In the genomic region with DNA sequence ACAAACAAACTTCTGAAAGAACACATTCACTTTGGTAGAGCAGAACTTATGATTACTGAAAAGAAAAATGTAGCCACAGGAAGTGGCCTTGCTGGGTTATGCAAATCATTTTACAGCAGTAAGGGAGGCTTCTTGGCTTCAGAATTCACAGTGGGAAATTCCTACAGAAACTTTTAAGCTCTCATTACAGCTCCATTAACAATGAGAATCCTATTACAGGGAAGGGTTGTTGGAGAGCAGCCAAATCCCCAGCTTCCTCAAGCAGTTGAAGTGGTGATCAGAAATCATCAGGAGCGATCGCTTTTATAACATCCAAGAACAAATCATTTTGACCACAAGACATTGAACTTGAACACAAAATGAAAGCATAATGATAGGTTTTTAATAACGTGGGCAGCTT, we compare ENCODE assay signal across 14 mouse cellular contexts. TPM values are rescaled to one million over a fixed set of nuclear protein-coding genes. Genes with fewer than 3 reads are reported as not detected.
DNase-seq lines count a peak whose midpoint lies in the region; ATAC-seq and TF ChIP-seq lines count a peak whose summit lies in the region.
"Had no signal": no experiment of that assay in that cellular context is flagged by ENCODE, and none has a peak within 500 bp of the region (broad histone marks: within the 10 kb centered on the region; RNA-seq: fewer than 3 reads in every experiment).

No protein-coding gene starts in this region.

- H3K4me2 ChIP-seq in midbrain, postnatal 0 days (ENCODE audit: low read depth, low read length, poor library complexity, severe bottlenecking) = no peak overlapping the region
- no peak overlapping the region for H3K4me2 ChIP-seq in midbrain, embryonic 13.5 days (replicated peaks)
- H3K4me2 ChIP-seq in intestine, embryonic 15.5 days (replicated peaks) = no peak overlapping the region
- no peak overlapping the region for H3K4me2 ChIP-seq in midbrain, embryonic 11.5 days
- H3K4me2 ChIP-seq: heart, embryonic 12.5 days had no signal

- TF ChIP-seq POLR2A in embryonic fibroblast, embryonic 13.5 days (IDR thresholded peaks at IDR 0.05; ENCODE audit: low read depth, low read length) = no peak

- WGBS in midbrain, postnatal 0 days = 39% methylated on average over 3 of the region's 3 CpGs
- 54% methylated on average over 3 of the region's 3 CpGs for WGBS in midbrain, embryonic 13.5 days
- 32% methylated on average over 3 of the region's 3 CpGs for WGBS in intestine, embryonic 15.5 days
- 72% methylated on average over 3 of the region's 3 CpGs for WGBS in midbrain, embryonic 11.5 days

- H3K4me3 ChIP-seq in midbrain, postnatal 0 days (ENCODE audit: low read depth, low read length) = no peak overlapping the region
- H3K4me3 ChIP-seq in midbrain, embryonic 13.5 days (replicated peaks) = no peak overlapping the region
- no peak overlapping the region for H3K4me3 ChIP-seq in embryonic fibroblast, embryonic 13.5 days (ENCODE audit: insufficient read depth, low read length)
- H3K4me3 ChIP-seq in intestine, embryonic 15.5 days (replicated peaks) = no peak overlapping the region
- H3K4me3 ChIP-seq in midbrain, embryonic 11.5 days (ENCODE audit: low read depth, low read length) = no peak overlapping the region
- H3K4me3 ChIP-seq: heart, embryonic 12.5 days had no signal

- H3K27me3 ChIP-seq in midbrain, postnatal 0 days (ENCODE audit: insufficient read depth, low read length) = no peaks in the 10 kb centered on the region
- no peaks in the 10 kb centered on the region for H3K27me3 ChIP-seq in midbrain, embryonic 13.5 days
- H3K27me3 ChIP-seq in intestine, embryonic 15.5 days (replicated peaks) = no peaks in the 10 kb centered on the region
- H3K27me3 ChIP-seq in midbrain, embryonic 11.5 days (ENCODE audit: control insufficient read depth, insufficient read depth, low read length) = no peaks in the 10 kb centered on the region
- H3K27me3 ChIP-seq: heart, embryonic 12.5 days had no signal

- no peaks in the 10 kb centered on the region for H3K36me3 ChIP-seq in midbrain, postnatal 0 days (ENCODE audit: insufficient read depth, low read length)
- no peaks in the 10 kb centered on the region for H3K36me3 ChIP-seq in midbrain, embryonic 13.5 days
- no peaks in the 10 kb centered on the region for H3K36me3 ChIP-seq in intestine, embryonic 15.5 days
- no peaks in the 10 kb centered on the region for H3K36me3 ChIP-seq in midbrain, embryonic 11.5 days (ENCODE audit: control insufficient read depth, insufficient read depth, low read length)
- H3K36me3 ChIP-seq: heart, embryonic 12.5 days had no signal

- peak; percentile 7 for DNase-seq in gastrocnemius, postnatal 10 days
- DNase-seq in gastrocnemius, adult 8-10 months (ENCODE audit: low spot score in 2 of 2) = no peak
- DNase-seq in midbrain, postnatal 0 days (ENCODE audit: low spot score) = peak; percentile 76
- peak; percentile 62 to 74 for DNase-seq in kidney, postnatal 4 days
- no peak for DNase-seq in midbrain, embryonic 11.5 days (ENCODE audit: low spot score, missing footprints)
- DNase-seq: spleen, adult 18-20 months had no signal

- no peak for TF ChIP-seq CTCF in midbrain, postnatal 0 days (IDR thresholded peaks at IDR 0.05)
- TF ChIP-seq CTCF in embryonic fibroblast, embryonic 13.5 days (IDR thresholded peaks at IDR 0.05; ENCODE audit: borderline replicate concordance, insufficient read depth, low read length) = no peak

- H3K9ac ChIP-seq in midbrain, postnatal 0 days (replicated peaks; ENCODE audit: low read length, poor library complexity, severe bottlenecking) = no peak overlapping the region
- no peak overlapping the region for H3K9ac ChIP-seq in midbrain, embryonic 13.5 days (replicated peaks)
- no peak overlapping the region for H3K9ac ChIP-seq in intestine, embryonic 15.5 days
- no peak overlapping the region for H3K9ac ChIP-seq in midbrain, embryonic 11.5 days (ENCODE audit: low read length)
- H3K9ac ChIP-seq: heart, embryonic 12.5 days had no signal

- H3K27ac ChIP-seq in midbrain, postnatal 0 days (ENCODE audit: low read depth, low read length) = no peak overlapping the region
- H3K27ac ChIP-seq in midbrain, embryonic 13.5 days = no peak overlapping the region
- H3K27ac ChIP-seq in embryonic fibroblast, embryonic 13.5 days (ENCODE audit: insufficient read depth, low read length) = peak overlapping the region; percentile 99
- H3K27ac ChIP-seq in intestine, embryonic 15.5 days = no peak overlapping the region
- H3K27ac ChIP-seq in midbrain, embryonic 11.5 days (ENCODE audit: low read depth, low read length) = no peak overlapping the region

- H3K4me1 ChIP-seq in midbrain, postnatal 0 days (ENCODE audit: insufficient read depth, low read length) = no peaks in the 10 kb centered on the region
- 0 out of 2 replicates have a peak, but pooled peaks cover 3% of the 10 kb centered on the region for H3K4me1 ChIP-seq in midbrain, embryonic 13.5 days (replicated peaks)
- peaks cover 12% of the 10 kb centered on the region for H3K4me1 ChIP-seq in embryonic fibroblast, embryonic 13.5 days (ENCODE audit: control insufficient read depth, insufficient read depth, low read length)
- no peaks in the 10 kb centered on the region for H3K4me1 ChIP-seq in intestine, embryonic 15.5 days (replicated peaks)
- H3K4me1 ChIP-seq in midbrain, embryonic 11.5 days (ENCODE audit: control insufficient read depth, insufficient read depth, low read length) = no peaks in the 10 kb centered on the region

- no peaks in the 10 kb centered on the region for H3K9me3 ChIP-seq in midbrain, postnatal 0 days (ENCODE audit: low read length)
- no peaks in the 10 kb centered on the region for H3K9me3 ChIP-seq in midbrain, embryonic 13.5 days
- H3K9me3 ChIP-seq in intestine, embryonic 15.5 days = no peaks in the 10 kb centered on the region
- no peaks in the 10 kb centered on the region for H3K9me3 ChIP-seq in midbrain, embryonic 11.5 days (ENCODE audit: control insufficient read depth, low read length)
- H3K9me3 ChIP-seq: heart, embryonic 12.5 days had no signal

- ATAC-seq in midbrain, postnatal 0 days (ENCODE audit: low FRiP score) = no peak
- ATAC-seq in midbrain, embryonic 13.5 days = no peak
- no peak for ATAC-seq in intestine, embryonic 15.5 days
- ATAC-seq in midbrain, embryonic 11.5 days (ENCODE audit: low FRiP score) = no peak

RNA-seq across cellular contexts. Expression of a gene that starts 14.7 kb away (rescaled TPM):
- not detected for total RNA-seq in gastrocnemius, postnatal 10 days (2021)
- not detected for total RNA-seq in gastrocnemius, adult 8-10 months (2022)
- not detected in 2 replicates for total RNA-seq in midbrain, postnatal 0 days (2014; rRNA removed)
- polyA plus RNA-seq in midbrain, postnatal 0 days (2015; fragmentation: Nextera tagmentation; extraction: Ambion mirVana) = not detected in 2 replicates
- not detected in 2 replicates for polyA plus RNA-seq in midbrain, embryonic 13.5 days (2015; fragmentation: Nextera tagmentation; extraction: Ambion mirVana)
- 11.8 and 12.2 TPM in 2 replicates for polyA plus RNA-seq in embryonic fibroblast, embryonic 13.5 days (2011; ENCODE audit: insufficient read length, low read depth, missing spikeins)
- polyA plus RNA-seq in intestine, embryonic 15.5 days (2015; fragmentation: Nextera tagmentation; extraction: Ambion mirVana) = 3.6 and 3.9 TPM in 2 replicates
- polyA plus RNA-seq in midbrain, embryonic 11.5 days (2014; fragmentation: Nextera tagmentation; extraction: Ambion mirVana) = not detected in 2 replicates
- polyA plus RNA-seq: frontal cortex, adult 2 months; lung, embryonic 16.5 days; neural tube, embryonic 11.5 days had no signal

RNA-seq across cellular contexts. Expression of a gene that starts 41.2 kb away (rescaled TPM):
- total RNA-seq in gastrocnemius, postnatal 10 days (2021) = not detected
- not detected for total RNA-seq in gastrocnemius, adult 8-10 months (2022)
- not detected in 2 replicates for total RNA-seq in midbrain, postnatal 0 days (2014; rRNA removed)
- polyA plus RNA-seq in midbrain, postnatal 0 days (2015; fragmentation: Nextera tagmentation; extraction: Ambion mirVana) = not detected in 2 replicates
- polyA plus RNA-seq in midbrain, embryonic 13.5 days (2015; fragmentation: Nextera tagmentation; extraction: Ambion mirVana) = not detected in 2 replicates
- not detected in 2 replicates for polyA plus RNA-seq in embryonic fibroblast, embryonic 13.5 days (2011; ENCODE audit: insufficient read length, low read depth, missing spikeins)
- not detected in 2 replicates for polyA plus RNA-seq in intestine, embryonic 15.5 days (2015; fragmentation: Nextera tagmentation; extraction: Ambion mirVana)
- polyA plus RNA-seq in midbrain, embryonic 11.5 days (2014; fragmentation: Nextera tagmentation; extraction: Ambion mirVana) = not detected in 2 replicates
- polyA plus RNA-seq: heart, embryonic 12.5 days; lung, embryonic 16.5 days; neural tube, embryonic 11.5 days; thymus, postnatal 0 days had no signal

RNA-seq across cellular contexts. Expression of a gene that starts 42.7 kb away (rescaled TPM):
- not detected for total RNA-seq in gastrocnemius, postnatal 10 days (2021)
- total RNA-seq in gastrocnemius, adult 8-10 months (2022) = not detected
- not detected in 2 replicates for total RNA-seq in midbrain, postnatal 0 days (2014; rRNA removed)
- not detected in 2 replicates for polyA plus RNA-seq in midbrain, postnatal 0 days (2015; fragmentation: Nextera tagmentation; extraction: Ambion mirVana)
- polyA plus RNA-seq in midbrain, embryonic 13.5 days (2015; fragmentation: Nextera tagmentation; extraction: Ambion mirVana) = not detected in 2 replicates
- not detected in 2 replicates for polyA plus RNA-seq in embryonic fibroblast, embryonic 13.5 days (2011; ENCODE audit: insufficient read length, low read depth, missing spikeins)
- polyA plus RNA-seq in intestine, embryonic 15.5 days (2015; fragmentation: Nextera tagmentation; extraction: Ambion mirVana) = not detected in 2 replicates
- not detected in 2 replicates for polyA plus RNA-seq in midbrain, embryonic 11.5 days (2014; fragmentation: Nextera tagmentation; extraction: Ambion mirVana)
- polyA plus RNA-seq: frontal cortex, adult 2 months; heart, embryonic 12.5 days; lung, embryonic 16.5 days; neural tube, embryonic 11.5 days; thymus, postnatal 0 days had no signal

RNA-seq across cellular contexts. Expression of a gene that starts 57.2 kb away (rescaled TPM):
- total RNA-seq in gastrocnemius, postnatal 10 days (2021) = not detected
- not detected for total RNA-seq in gastrocnemius, adult 8-10 months (2022)
- not detected in 2 replicates for total RNA-seq in midbrain, postnatal 0 days (2014; rRNA removed)
- not detected in 2 replicates for polyA plus RNA-seq in midbrain, postnatal 0 days (2015; fragmentation: Nextera tagmentation; extraction: Ambion mirVana)
- polyA plus RNA-seq in midbrain, embryonic 13.5 days (2015; fragmentation: Nextera tagmentation; extraction: Ambion mirVana) = not detected in 2 replicates
- polyA plus RNA-seq in embryonic fibroblast, embryonic 13.5 days (2011; ENCODE audit: insufficient read length, low read depth, missing spikeins) = not detected in 2 replicates
- polyA plus RNA-seq in intestine, embryonic 15.5 days (2015; fragmentation: Nextera tagmentation; extraction: Ambion mirVana) = not detected in 2 replicates
- polyA plus RNA-seq in midbrain, embryonic 11.5 days (2014; fragmentation: Nextera tagmentation; extraction: Ambion mirVana) = not detected in 2 replicates
- polyA plus RNA-seq: heart, embryonic 12.5 days; lung, embryonic 16.5 days; neural tube, embryonic 11.5 days; thymus, postnatal 0 days had no signal

RNA-seq across cellular contexts. Expression of a gene that starts 57.7 kb away (rescaled TPM):
- total RNA-seq in gastrocnemius, postnatal 10 days (2021) = not detected
- total RNA-seq in gastrocnemius, adult 8-10 months (2022) = not detected
- 0.88 and 1.2 TPM in 2 replicates for total RNA-seq in midbrain, postnatal 0 days (2014; rRNA removed)
- 1.7 and 1.9 TPM in 2 replicates for polyA plus RNA-seq in midbrain, postnatal 0 days (2015; fragmentation: Nextera tagmentation; extraction: Ambion mirVana)
- 0.40 and 0.81 TPM in 2 replicates for polyA plus RNA-seq in midbrain, embryonic 13.5 days (2015; fragmentation: Nextera tagmentation; extraction: Ambion mirVana)
- not detected in 2 replicates for polyA plus RNA-seq in embryonic fibroblast, embryonic 13.5 days (2011; ENCODE audit: insufficient read length, low read depth, missing spikeins)
- 0.18 TPM in 1 of 2 replicates, not detected in the other for polyA plus RNA-seq in intestine, embryonic 15.5 days (2015; fragmentation: Nextera tagmentation; extraction: Ambion mirVana)
- 0.40 TPM in 1 of 2 replicates, not detected in the other for polyA plus RNA-seq in midbrain, embryonic 11.5 days (2014; fragmentation: Nextera tagmentation; extraction: Ambion mirVana)
- polyA plus RNA-seq: heart, embryonic 12.5 days; neural tube, embryonic 11.5 days had no signal

Comparison
In these comparisons a context has a peak if more than half of its experiments do, and no peak if none do; other contexts are left out.
1. DNase-seq: peak in gastrocnemius, postnatal 10 days (single experiment), midbrain, postnatal 0 days (single experiment) and kidney, postnatal 4 days (2 of 2); none in gastrocnemius, adult 8-10 months (0 of 2) and midbrain, embryonic 11.5 days (single experiment).